Mouse (Mus musculus) adrenal gland, adult 2 months (tissue): ENCODE measurements around the gene Ap3m1. TPM values are rescaled to one million over a fixed set of nuclear protein-coding genes. Genes with fewer than 3 reads are reported as not detected.

Experiments
- DNase-seq: peaks from one replicate; pipeline ENCODE4 v3.0.0; 2021
- polyA plus RNA-seq: library from polyadenylated mRNA; depleted of rRNA; stranded (reverse); fragments of >200 nt; gene quantifications from 2 replicates; pipeline ENCODE4 v1.2.3, GENCODE M21; 2012; rRNA removed
- total RNA-seq, 2 experiments: library from RNA; stranded (reverse); gene quantifications; 2 replicates each; pipeline ENCODE4 v1.2.3; 2021

Gene Ap3m1
- total and polyA plus RNA-seq, 3 experiments = 10.3 to 109 (median 106) TPM

- no peak for DNase-seq
These were observed 38.4 kb downstream of the Ap3m1 start for GRCm38 (mm10) chr14:21013800-21014334.

- no peak for DNase-seq
These were observed 52.7 kb downstream of the Ap3m1 start for GRCm38 (mm10) chr14:20999617-21000016.

- no peak for DNase-seq
These were observed 54.8 kb downstream of the Ap3m1 start for GRCm38 (mm10) chr14:20997548-20997947.

- no peak for DNase-seq
These were observed 55.9 kb downstream of the Ap3m1 start for GRCm38 (mm10) chr14:20996361-20996760.

- DNase-seq = no peak
These were observed 56.8 kb downstream of the Ap3m1 start for GRCm38 (mm10) chr14:20995497-20995896.

GRCm38 (mm10) chr14:20994475-20994874 is 57.8 kb downstream of the Ap3m1 start:
- no peak for DNase-seq

GRCm38 (mm10) chr14:20993067-20993691 is 59.1 kb downstream of the Ap3m1 start:
- DNase-seq = peak; percentile 65

- DNase-seq = no peak
These were observed 60.8 kb downstream of the Ap3m1 start for GRCm38 (mm10) chr14:20991492-20991891.

GRCm38 (mm10) chr14:20985482-20985881 is 66.8 kb downstream of the Ap3m1 start:
- peak; percentile 66 for DNase-seq

- DNase-seq = peak; percentile 86
These were observed 68.5 kb downstream of the Ap3m1 start for GRCm38 (mm10) chr14:20983832-20984231.

Other genes starting within 250 kb of the Ap3m1 start
- 10 to 100 TPM; 31.2 to 64.4 TPM for gene Plau, start 215.8 kb downstream of the Ap3m1 start, total RNA-seq
- gene Plau, start 215.8 kb downstream of the Ap3m1 start, polyA plus RNA-seq = 1.8 and 1.9 TPM in 2 replicates
- gene Vcl, start 123.1 kb downstream of the Ap3m1 start, total RNA-seq = 100 to 1,000 TPM in 1 of 2 experiments, 10 to 100 TPM in 1; 69.9 to 122 TPM
- gene Vcl, start 123.1 kb downstream of the Ap3m1 start, polyA plus RNA-seq = 31.1 and 36.4 TPM in 2 replicates
- gene Adk, start 66 bp upstream of the Ap3m1 start, total RNA-seq = 100 to 1,000 TPM; 103 to 124 TPM
- gene Adk, start 66 bp upstream of the Ap3m1 start, polyA plus RNA-seq = 11.8 and 12.4 TPM in 2 replicates